Mouse (Mus musculus) left cerebral cortex, postnatal 36 days (tissue): ENCODE results near the gene Fancc. TPM values are rescaled to one million over a fixed set of nuclear protein-coding genes. Genes with fewer than 3 reads are reported as not detected.

Source experiments
- DNase-seq, 2 experiments: peaks; one replicate each; pipeline ENCODE4 v3.0.0; 2021 to 2022; ENCODE audit warnings: low spot score in 2 of 2, mixed read lengths in 1 of 2
- intact Hi-C: fragments of 180-260 bp; cut with DNase I; formaldehyde crosslinking; loops from one replicate; pipeline ENCODE4 v1.15.1; 2025
- total RNA-seq, 2 experiments: library from RNA; stranded (reverse); gene quantifications; 2 replicates each; pipeline ENCODE4 v1.2.3; 2021

The Fancc gene
- total RNA-seq, 2 experiments from 2014 or later, result 7.1 to 7.7 TPM

GRCm38 (mm10) chr13:63520110-63520509 lies 23.0 kb upstream of the Fancc start:
- DNase-seq, result no peak
- intact Hi-C loops, result no loop called here

GRCm38 (mm10) chr13:63516535-63516934 lies 19.5 kb upstream of the Fancc start:
- intact Hi-C loops, result no loop called here
- DNase-seq, result no peak

GRCm38 (mm10) chr13:63515542-63515941 lies 18.5 kb upstream of the Fancc start:
- intact Hi-C loops, result no loop called here
- no peak for DNase-seq

GRCm38 (mm10) chr13:63514931-63515360 lies 17.9 kb upstream of the Fancc start:
- DNase-seq, result no peak
- intact Hi-C loops, result no loop called here

- no peak for DNase-seq
- intact Hi-C loops, result no loop called here
Measured at GRCm38 (mm10) chr13:63513374-63514098, 16.5 kb upstream of the Fancc start.

- DNase-seq, result no peak
- intact Hi-C loops, result no loop called here
Measured at GRCm38 (mm10) chr13:63512411-63512810, 15.3 kb upstream of the Fancc start.

GRCm38 (mm10) chr13:63507821-63508220 lies 10.7 kb upstream of the Fancc start:
- intact Hi-C loops, result no loop called here
- no peak for DNase-seq

- no peak for DNase-seq
- intact Hi-C loops, result no loop called here
Measured at GRCm38 (mm10) chr13:63507001-63507556, 10.0 kb upstream of the Fancc start.

GRCm38 (mm10) chr13:63506364-63506763 lies 9.3 kb upstream of the Fancc start:
- intact Hi-C loops, result no loop called here
- DNase-seq, result no peak

GRCm38 (mm10) chr13:63502391-63502790 lies 5.3 kb upstream of the Fancc start:
- intact Hi-C loops, result no loop called here
- no peak for DNase-seq

GRCm38 (mm10) chr13:63499489-63499888 lies 2.4 kb upstream of the Fancc start:
- intact Hi-C loops, result no loop called here

GRCm38 (mm10) chr13:63487707-63488042 lies 9.4 kb downstream of the Fancc start:
- DNase-seq, result no peak
- intact Hi-C loops, result no loop called here

More at GRCm38 (mm10) chr13:63499489-63499888, 2.4 kb upstream of the Fancc start:
- no peak for DNase-seq

- no peak for DNase-seq
- intact Hi-C loops, result no loop called here
Measured at GRCm38 (mm10) chr13:63486791-63487706, 10.0 kb downstream of the Fancc start.

GRCm38 (mm10) chr13:63475356-63475755 lies 21.7 kb downstream of the Fancc start:
- no peak for DNase-seq
- intact Hi-C loops, result no loop called here

- intact Hi-C loops, result no loop called here
- DNase-seq, result peak in 1 of 2 experiments; percentile 6
Measured at GRCm38 (mm10) chr13:63452898-63453297, 44.2 kb downstream of the Fancc start.

- intact Hi-C loops, result no loop called here
- DNase-seq, result no peak
Measured at GRCm38 (mm10) chr13:63451140-63451539, 45.9 kb downstream of the Fancc start.

GRCm38 (mm10) chr13:63445419-63445818 lies 51.7 kb downstream of the Fancc start:
- intact Hi-C loops, result no loop called here
- no peak for DNase-seq

- no peak for DNase-seq
Measured at GRCm38 (mm10) chr13:63432759-63433158, 64.3 kb downstream of the Fancc start.

GRCm38 (mm10) chr13:63431857-63432191 lies 65.3 kb downstream of the Fancc start:
- no peak for DNase-seq
- intact Hi-C loops, result loop anchor here (1.0 kb wide), 1 partner anchor 133 kb away; no protein-coding TSS in a partner anchor

More at GRCm38 (mm10) chr13:63432759-63433158, 64.3 kb downstream of the Fancc start:
- intact Hi-C loops, result no loop called here
